Mouse (Mus musculus) forebrain, embryonic 14.5 days (tissue): ENCODE results near the gene Castor1. TPM values are rescaled to one million over a fixed set of nuclear protein-coding genes. Genes with fewer than 3 reads are reported as not detected.

ENCODE experiments used
- ATAC-seq: fragments of 200-750 bp; cut with Nextera tagmentation; 2 replicates; pipeline ENCODE4 v1.8.0; 2017; ENCODE audit warnings: mild to moderate bottlenecking, moderate library complexity
- DNase-seq: peaks from one replicate; pipeline ENCODE4 v3.0.0-alpha.2; 2015; ENCODE audit warnings: low spot score
- H3K27ac ChIP-seq: fragments of 300-500 bp; sonication (generic); 2 replicates; pipeline ENCODE4 v1.5.1; 2014; ENCODE audit warnings: low read depth, mild to moderate bottlenecking, control low read depth, low read length, moderate library complexity
- H3K27me3 ChIP-seq: fragments of 300-500 bp; sonication (generic); replicated peaks from 2 replicates; pipeline ENCODE4 v1.6.1; 2014; ENCODE audit warnings: low read length, control low read depth, mixed read lengths; ENCODE audit not compliant: control insufficient read depth, insufficient read depth
- H3K36me3 ChIP-seq: fragments of 300-500 bp; sonication (generic); 2 replicates; pipeline ENCODE4 v1.6.1; 2014; ENCODE audit warnings: low read length, control low read depth; ENCODE audit not compliant: control insufficient read depth, insufficient read depth
- H3K4me1 ChIP-seq: fragments of 300-500 bp; sonication (generic); 2 replicates; pipeline ENCODE4 v1.6.1; 2014; ENCODE audit warnings: antibody characterized with exemption, low read length, control low read depth; ENCODE audit not compliant: control insufficient read depth, insufficient read depth
- H3K4me2 ChIP-seq: fragments of 300-500 bp; sonication (generic); 2 replicates; pipeline ENCODE4 v1.6.1; 2014; ENCODE audit warnings: mild to moderate bottlenecking, control low read depth, low read length
- H3K4me3 ChIP-seq: fragments of 300-500 bp; sonication (generic); 2 replicates; pipeline ENCODE4 v1.5.1; 2014; ENCODE audit warnings: low read depth, low read length, control low read depth
- H3K9ac ChIP-seq: fragments of 300-500 bp; sonication (generic); 2 replicates; pipeline ENCODE4 v1.6.1; 2014; ENCODE audit warnings: mild to moderate bottlenecking, low read length, control low read depth, moderate library complexity
- H3K9me3 ChIP-seq: fragments of 300-500 bp; sonication (generic); replicated peaks from 2 replicates; pipeline ENCODE4 v1.6.1; 2016; ENCODE audit warnings: low read length, control low read depth, mixed read lengths; ENCODE audit not compliant: control insufficient read depth
- WGBS: fragments of 180-500 bp; shearing (Covaris S2); extraction: QIAGEN DNeasy Blood & Tissue Kit; methylation state at CpG from one replicate; pipeline ENCODE4 v1.1.7; 2014; 5-methylcytosine and 5-hydroxymethylcytosine counted together
- polyA plus RNA-seq: library from polyadenylated mRNA; unstranded; fragments of >200 nt; fragmentation: Nextera tagmentation; extraction: Ambion mirVana; gene quantifications from 2 replicates; pipeline ENCODE4 v1.2.1, GENCODE M21; 2014

Castor1 gene
- polyA plus RNA-seq, 1 experiment from 2014 or later: 1.8 TPM

DNA sequence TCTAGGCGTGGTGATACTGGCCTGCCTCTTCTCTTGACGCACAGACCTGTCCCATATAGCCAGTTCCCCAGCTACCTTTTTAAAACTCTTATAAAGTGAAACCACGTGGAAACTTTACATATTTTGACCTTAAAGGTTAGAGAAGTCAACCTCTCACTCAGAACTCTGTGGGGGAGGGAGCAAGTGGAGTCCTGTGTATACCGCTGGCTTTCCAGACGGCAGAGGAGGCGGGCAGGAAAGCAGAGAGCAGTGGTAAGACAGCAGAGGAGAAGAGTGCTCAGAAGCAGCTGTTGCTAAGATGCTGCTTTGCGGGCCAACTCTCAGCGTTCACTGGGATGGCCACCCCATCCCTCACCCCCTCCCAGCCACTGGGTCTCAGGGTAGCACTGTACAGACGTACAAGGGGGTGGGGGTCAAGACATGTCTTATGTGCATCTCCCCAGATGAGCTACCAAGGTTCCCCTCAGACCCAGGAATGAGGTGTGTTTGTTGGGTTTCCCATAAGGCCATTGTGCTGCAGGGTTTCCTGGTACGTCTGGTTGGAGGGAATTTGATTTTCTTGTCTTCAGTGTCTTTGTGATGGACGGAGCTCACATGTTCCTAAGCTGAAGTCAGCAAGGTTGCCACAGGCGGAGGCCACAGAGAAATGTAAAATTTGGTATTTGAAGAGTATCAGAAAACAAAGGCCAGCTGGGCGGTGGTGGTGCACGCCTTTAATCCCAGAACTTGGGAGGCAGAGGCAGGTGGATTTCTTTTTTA lies 29.4 kb downstream of the Castor1 start:
- 79% methylated on average over 14 of the region's 14 CpGs for WGBS
- Histone ChIP-seq H3K9ac (no peak overlapping the region), H3K27me3 (no peaks in the 10 kb centered on the region), H3K4me1 (no peaks in the 10 kb centered on the region; the same call in 1 of the 2 replicates), H3K9me3 (no peaks in the 10 kb centered on the region), H3K36me3 (no peaks in the 10 kb centered on the region), H3K4me2 (no peak overlapping the region), H3K4me3 (no peak overlapping the region), H3K27ac (no peak overlapping the region)
- DNase-seq (no peak), ATAC-seq (no peak)

GRCm38 (mm10) chr11:4249151-4249550 lies 31.1 kb downstream of the Castor1 start:
- Histone ChIP-seq H3K27me3 (no peaks in the 10 kb centered on the region), H3K27ac (no peak overlapping the region), H3K9me3 (no peaks in the 10 kb centered on the region), H3K9ac (no peak overlapping the region), H3K4me1 (no peaks in the 10 kb centered on the region; the same call in 1 of the 2 replicates), H3K4me2 (no peak overlapping the region), H3K4me3 (no peak overlapping the region), H3K36me3 (no peaks in the 10 kb centered on the region)
- no peak for DNase-seq
- WGBS: 90% methylated on average over 3 of the region's 3 CpGs
- no peak for ATAC-seq

GRCm38 (mm10) chr11:4250290-4250689 lies 32.3 kb downstream of the Castor1 start:
- 91% methylated on average over 7 of the region's 7 CpGs for WGBS
- ATAC-seq: no peak
- no peak overlapping the region for H3K9ac ChIP-seq

DNA sequence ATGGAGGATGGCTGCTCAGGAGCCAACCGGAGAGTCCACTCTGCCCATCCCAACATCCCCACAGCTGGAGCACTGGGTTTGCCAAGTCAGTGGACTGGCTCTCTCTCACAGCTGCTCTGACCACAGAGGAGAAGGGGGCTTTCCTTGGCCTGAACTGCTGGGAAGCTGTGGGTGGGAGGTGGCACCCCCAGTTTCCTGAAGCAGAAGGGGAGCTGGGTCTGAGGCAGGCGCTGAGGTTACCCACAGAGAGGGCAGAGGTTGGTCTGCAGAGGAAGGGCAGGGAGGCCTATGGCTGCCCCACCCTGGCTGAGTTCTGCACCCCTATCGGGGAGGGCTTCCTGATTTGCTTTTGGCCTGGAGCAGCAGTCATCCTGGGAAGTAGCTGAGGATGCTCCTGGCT lies 33.4 kb downstream of the Castor1 start:
- 81% methylated on average over 3 of the region's 3 CpGs for WGBS
- ATAC-seq (no peak), DNase-seq (no peak)
- no peaks in the 10 kb centered on the region; the same call in 1 of the 2 replicates for H3K4me1 ChIP-seq
- no peak overlapping the region for H3K9ac ChIP-seq
- H3K4me3 ChIP-seq: no peak overlapping the region
- no peak overlapping the region for H3K4me2 ChIP-seq
- H3K27ac ChIP-seq: no peak overlapping the region
- no peaks in the 10 kb centered on the region for H3K9me3 ChIP-seq
- H3K27me3 ChIP-seq: no peaks in the 10 kb centered on the region
- H3K36me3 ChIP-seq: no peaks in the 10 kb centered on the region

More at GRCm38 (mm10) chr11:4250290-4250689, 32.3 kb downstream of the Castor1 start:
- Histone ChIP-seq H3K9me3 (no peaks in the 10 kb centered on the region), H3K36me3 (no peaks in the 10 kb centered on the region), H3K4me3 (no peak overlapping the region), H3K27me3 (no peaks in the 10 kb centered on the region), H3K4me2 (no peak overlapping the region), H3K27ac (no peak overlapping the region), H3K4me1 (no peaks in the 10 kb centered on the region; the same call in 1 of the 2 replicates)
- DNase-seq: no peak

DNA sequence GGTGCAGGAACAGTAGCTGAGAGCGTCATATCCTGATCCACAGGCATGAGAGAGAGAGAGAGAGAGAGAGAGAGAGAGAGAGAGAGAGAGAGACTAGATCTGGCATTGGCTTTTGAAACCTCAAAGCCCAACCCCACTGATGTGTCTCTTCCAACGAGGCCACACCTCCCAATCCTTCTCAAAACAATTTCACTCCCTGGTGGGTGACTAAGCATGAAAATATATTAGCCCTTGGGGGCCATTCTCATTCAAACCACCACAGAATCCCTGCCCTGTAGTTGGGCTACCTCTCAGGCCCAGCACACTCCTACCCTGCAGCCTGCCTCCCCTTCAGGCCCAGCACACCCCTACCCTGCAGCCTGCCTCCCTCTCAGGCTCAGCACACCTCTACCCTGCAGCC lies 34.9 kb downstream of the Castor1 start:
- 60% methylated on average over 2 of the region's 2 CpGs for WGBS

GRCm38 (mm10) chr11:4256846-4257607 lies 39.0 kb downstream of the Castor1 start, which contains the start of gene Lif:
Gene Lif (plus strand): TSS chr11:4257557.
- WGBS: 65% methylated on average over 11 of the region's 11 CpGs
- Histone ChIP-seq H3K27me3 (no peaks in the 10 kb centered on the region), H3K4me1 (peaks cover 8% of the 10 kb centered on the region), H3K9ac (no peak within 1 kb of the TSS), H3K27ac (no peak within 1 kb of the TSS), H3K4me3 (no peak within 1 kb of the TSS), H3K36me3 (no peaks in the 10 kb centered on the region), H3K4me2 (no peak within 1 kb of the TSS), H3K9me3 (no peaks in the 10 kb centered on the region)
- ATAC-seq (no peak), DNase-seq (no peak)

More for the DNA sequence above, 34.9 kb downstream of the Castor1 start:
- no peak overlapping the region for H3K4me3 ChIP-seq
- ATAC-seq (no peak), DNase-seq (no peak)
- H3K9ac ChIP-seq: no peak overlapping the region
- no peaks in the 10 kb centered on the region for H3K27me3 ChIP-seq
- H3K4me1 ChIP-seq: no peaks in the 10 kb centered on the region; the same call in 1 of the 2 replicates
- H3K4me2 ChIP-seq: no peak overlapping the region
- no peaks in the 10 kb centered on the region for H3K36me3 ChIP-seq
- H3K9me3 ChIP-seq: no peaks in the 10 kb centered on the region
- H3K27ac ChIP-seq: no peak overlapping the region

DNA sequence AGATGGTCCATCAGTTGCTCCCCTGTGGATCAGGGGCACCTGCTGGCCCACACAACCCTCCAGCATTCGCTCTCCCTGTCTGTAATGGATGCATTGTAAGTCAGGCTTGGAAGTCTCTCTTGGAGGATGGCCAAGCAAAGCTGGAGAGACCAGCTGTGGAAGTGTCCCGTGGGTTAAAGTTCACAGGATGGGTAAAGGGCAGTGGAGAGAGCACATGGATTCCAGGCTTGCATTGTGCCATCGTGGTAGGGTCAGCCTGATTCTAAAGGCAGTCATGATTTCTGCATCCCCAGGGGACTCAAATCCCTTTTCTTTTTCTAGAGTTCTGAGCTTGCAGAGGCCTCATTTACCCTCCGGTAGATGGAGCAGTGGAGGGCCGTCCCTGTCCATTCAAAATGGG lies 39.7 kb downstream of the Castor1 start:
- Histone ChIP-seq H3K36me3 (no peaks in the 10 kb centered on the region), H3K4me3 (no peak overlapping the region), H3K9me3 (no peaks in the 10 kb centered on the region), H3K27ac (no peak overlapping the region), H3K9ac (no peak overlapping the region), H3K27me3 (no peaks in the 10 kb centered on the region), H3K4me2 (no peak overlapping the region), H3K4me1 (peaks cover 11% of the 10 kb centered on the region)
- DNase-seq (no peak), ATAC-seq (no peak)
- WGBS: 56% methylated on average over 5 of the region's 5 CpGs

- Histone ChIP-seq H3K9me3 (no peaks in the 10 kb centered on the region), H3K4me3 (no peak overlapping the region), H3K36me3 (no peaks in the 10 kb centered on the region), H3K4me2 (peak overlapping the region; percentile 36), H3K9ac (peak overlapping the region; percentile 40; the same call in 1 of the 2 replicates), H3K27ac (no peak overlapping the region), H3K27me3 (no peaks in the 10 kb centered on the region), H3K4me1 (peaks cover 11% of the 10 kb centered on the region)
- DNase-seq (peak; percentile 83), ATAC-seq (peak; percentile 59)
- 1% methylated on average over 7 of the region's 7 CpGs for whole genome bisulfite sequencing
These were observed 40.6 kb downstream of the Castor1 start for GRCm38 (mm10) chr11:4258657-4259082.
